Comparison of ENCODE assay signal across 19 mouse cellular contexts in the genomic region with DNA sequence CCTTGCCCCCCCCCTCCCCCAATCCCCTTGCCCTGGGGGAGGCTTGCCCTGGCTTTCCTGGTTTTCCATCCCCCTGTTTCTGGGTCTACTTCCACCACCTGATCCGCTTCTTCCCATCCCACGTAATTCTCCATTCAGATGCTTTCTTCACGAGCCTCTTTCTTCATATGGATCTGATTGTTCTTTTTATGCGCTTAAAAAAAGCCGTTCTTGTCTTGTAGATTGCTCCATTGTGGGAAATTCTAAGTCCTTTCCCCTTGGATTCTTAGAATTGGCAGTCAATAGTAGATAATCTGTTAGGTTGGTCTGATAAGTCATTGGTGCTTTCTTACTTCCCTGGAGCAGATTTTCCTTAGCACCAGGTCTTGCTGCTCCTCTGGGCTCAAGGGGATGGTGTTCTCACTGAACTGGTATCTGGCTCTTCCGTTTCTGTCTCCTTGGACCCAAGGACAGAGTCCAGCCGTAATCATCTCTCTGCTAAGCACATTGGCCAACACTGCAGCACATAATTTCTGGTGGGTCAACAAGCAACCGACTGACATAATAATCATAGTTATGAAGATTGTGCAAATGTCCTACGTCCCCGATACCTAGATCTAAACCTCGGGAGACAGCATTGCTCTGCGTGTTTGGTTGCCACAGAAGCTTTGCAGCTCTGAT. TPM values are rescaled to one million over a fixed set of nuclear protein-coding genes. Genes with fewer than 3 reads are reported as not detected.
DNase-seq lines count a peak whose midpoint lies in the region; ATAC-seq and TF ChIP-seq lines count a peak whose summit lies in the region.
"Had no signal": no experiment of that assay in that cellular context is flagged by ENCODE, and none has a peak within 500 bp of the region (broad histone marks: within the 10 kb centered on the region; RNA-seq: fewer than 3 reads in every experiment).

No protein-coding gene starts in this region.

- 79% methylated on average over 12 of the region's 12 CpGs for WGBS in hindbrain, embryonic 10.5 days
- WGBS in hindbrain, embryonic 16.5 days, result 80% methylated on average over 12 of the region's 12 CpGs
- WGBS in intestine, postnatal 0 days, result 44% methylated on average over 12 of the region's 12 CpGs

- H3K27me3 ChIP-seq in hindbrain, embryonic 10.5 days (ENCODE audit: insufficient read depth, poor library complexity, severe bottlenecking), result no peaks in the 10 kb centered on the region
- H3K27me3 ChIP-seq in hindbrain, embryonic 16.5 days (replicated peaks; ENCODE audit: control insufficient read depth, insufficient read depth, low read length), result no peaks in the 10 kb centered on the region
- no peaks in the 10 kb centered on the region for H3K27me3 ChIP-seq in intestine, postnatal 0 days (replicated peaks; ENCODE audit: control insufficient read depth, insufficient read depth, low read length)
- H3K27me3 ChIP-seq: embryonic facial prominence, embryonic 15.5 days; hindbrain, embryonic 15.5 days; liver, embryonic 13.5 days had no signal

- no peak overlapping the region for H3K4me2 ChIP-seq in hindbrain, embryonic 16.5 days (ENCODE audit: low read length)
- H3K4me2 ChIP-seq in intestine, postnatal 0 days (replicated peaks; ENCODE audit: low read depth), result peak overlapping the region; percentile 33
- H3K4me2 ChIP-seq: embryonic facial prominence, embryonic 15.5 days; hindbrain, embryonic 15.5 days; liver, embryonic 13.5 days had no signal

- H3K36me3 ChIP-seq in hindbrain, embryonic 10.5 days, result peaks cover 54% of the 10 kb centered on the region
- no peaks in the 10 kb centered on the region for H3K36me3 ChIP-seq in hindbrain, embryonic 16.5 days (ENCODE audit: control insufficient read depth, insufficient read depth, low read length)
- H3K36me3 ChIP-seq in intestine, postnatal 0 days (ENCODE audit: control insufficient read depth, insufficient read depth), result peaks cover 13% of the 10 kb centered on the region
- H3K36me3 ChIP-seq: hindbrain, embryonic 15.5 days; liver, embryonic 13.5 days had no signal

- ATAC-seq in hindbrain, embryonic 16.5 days, result no peak
- ATAC-seq in intestine, postnatal 0 days, result peak; percentile 93
- ATAC-seq: lung, postnatal 0 days had no signal

- peaks cover 53% of the 10 kb centered on the region for H3K4me1 ChIP-seq in hindbrain, embryonic 10.5 days (replicated peaks)
- peaks cover 5% of the 10 kb centered on the region for H3K4me1 ChIP-seq in hindbrain, embryonic 16.5 days (ENCODE audit: control insufficient read depth, insufficient read depth, low read depth, low read length)
- peaks cover 6% of the 10 kb centered on the region; the same call in 1 of the 2 replicates for H3K4me1 ChIP-seq in intestine, postnatal 0 days (replicated peaks; ENCODE audit: control insufficient read depth, insufficient read depth, low read length)

- H3K9me3 ChIP-seq in hindbrain, embryonic 10.5 days, result no peaks in the 10 kb centered on the region
- no peaks in the 10 kb centered on the region for H3K9me3 ChIP-seq in hindbrain, embryonic 16.5 days (ENCODE audit: control insufficient read depth, low read length)
- no peaks in the 10 kb centered on the region for H3K9me3 ChIP-seq in intestine, postnatal 0 days (ENCODE audit: control insufficient read depth)
- H3K9me3 ChIP-seq: embryonic facial prominence, embryonic 15.5 days; hindbrain, embryonic 15.5 days; liver, embryonic 13.5 days had no signal

- no peak overlapping the region for H3K9ac ChIP-seq in hindbrain, embryonic 16.5 days (ENCODE audit: low read depth, low read length)
- no peak overlapping the region for H3K9ac ChIP-seq in intestine, postnatal 0 days (ENCODE audit: low read depth, low read length)
- H3K9ac ChIP-seq: embryonic facial prominence, embryonic 15.5 days; hindbrain, embryonic 15.5 days; liver, embryonic 13.5 days had no signal

- peak overlapping the region; percentile 71 for H3K27ac ChIP-seq in hindbrain, embryonic 10.5 days
- H3K27ac ChIP-seq in hindbrain, embryonic 16.5 days (ENCODE audit: low read depth, low read length), result no peak overlapping the region
- H3K27ac ChIP-seq in intestine, postnatal 0 days (ENCODE audit: low read depth, low read length), result peak overlapping the region; percentile 83
- H3K27ac ChIP-seq: embryonic facial prominence, embryonic 15.5 days; hindbrain, embryonic 15.5 days; liver, embryonic 13.5 days had no signal

- DNase-seq in adrenal gland, adult 2 months, result peak; percentile 53
- no peak for DNase-seq in adrenal gland, adult 18-20 months (ENCODE audit: low spot score in 2 of 2)
- no peak for DNase-seq in hindbrain, embryonic 10.5 days (ENCODE audit: low spot score)
- peak; percentile 54 for DNase-seq in R1 (ENCODE audit: low read depth, low spot score)
- DNase-seq in frontal cortex, postnatal 25 days (ENCODE audit: low spot score in 2 of 2), result no peak
- no peak for DNase-seq in left cerebral cortex, adult 8-10 months (ENCODE audit: low spot score in 2 of 2)
- DNase-seq: cerebellum, postnatal 10 days; embryo, embryonic 11 days; gastrocnemius, postnatal 25 days; liver, embryonic 13.5 days; midbrain, embryonic 14.5 days; spleen, adult 18-20 months; thymus, postnatal 14 days had no signal

- TF ChIP-seq CTCF in intestine, postnatal 0 days (IDR thresholded peaks at IDR 0.05; ENCODE audit: low read depth), result no peak

- no peak overlapping the region for H3K4me3 ChIP-seq in hindbrain, embryonic 10.5 days
- no peak overlapping the region for H3K4me3 ChIP-seq in hindbrain, embryonic 16.5 days (ENCODE audit: low read length)
- H3K4me3 ChIP-seq in intestine, postnatal 0 days (ENCODE audit: low read depth, low read length), result no peak overlapping the region
- H3K4me3 ChIP-seq: embryonic facial prominence, embryonic 15.5 days; hindbrain, embryonic 15.5 days; liver, embryonic 13.5 days had no signal

RNA-seq across cellular contexts. Expression of a gene that starts 27.5 kb away (rescaled TPM):
- total RNA-seq in adrenal gland, adult 2 months (2021), result 10 to 100 TPM; 39.9 to 75.4 TPM
- polyA plus RNA-seq in adrenal gland, adult 2 months (2012; rRNA removed), result 23.3 and 36.1 TPM in 2 replicates
- 10 to 100 TPM; 40.1 to 46.3 TPM for total RNA-seq in adrenal gland, adult 18-20 months (2021)
- 12.5 and 15.7 TPM in 2 replicates for polyA plus RNA-seq in hindbrain, embryonic 10.5 days (2016; fragmentation: Nextera tagmentation; extraction: Ambion mirVana)
- 14.8 and 16.0 TPM in 2 replicates for polyA plus RNA-seq in hindbrain, embryonic 16.5 days (2015; fragmentation: Nextera tagmentation; extraction: Ambion mirVana)
- polyA plus RNA-seq in intestine, postnatal 0 days (2015; fragmentation: Nextera tagmentation; extraction: Ambion mirVana), result 10.4 and 10.7 TPM in 2 replicates
- total RNA-seq in left cerebral cortex, adult 8-10 months (2022), result 10 to 100 TPM; 27.9 to 40.8 (median 32.8) TPM
- total RNA-seq: megakaryocyte progenitor cell, adult 5-6 weeks had no signal

Comparison
In these comparisons a context has a peak if more than half of its experiments do, and no peak if none do; other contexts are left out.
1. DNase-seq: peak in adrenal gland, adult 2 months (single experiment) and R1 (single experiment); none in adrenal gland, adult 18-20 months (0 of 2), hindbrain, embryonic 10.5 days (single experiment), frontal cortex, postnatal 25 days (0 of 2) and left cerebral cortex, adult 8-10 months (0 of 2).